Mouse (Mus musculus) urinary bladder, adult 2 months (tissue): ENCODE results near the gene Foxj3. TPM values are rescaled to one million over a fixed set of nuclear protein-coding genes. Genes with fewer than 3 reads are reported as not detected.

Source experiments
- polyA plus RNA-seq: library from polyadenylated mRNA; depleted of rRNA; stranded (reverse); fragments of >200 nt; gene quantifications from 2 replicates; pipeline ENCODE4 v1.2.3, GENCODE M21; 2012; rRNA removed

Gene Foxj3
- polyA plus RNA-seq, 1 experiment: 20.5 TPM

Other genes with a start within 250 kb of the Foxj3 start
- 312 and 444 TPM in 2 replicates for gene Ybx1, start 242.4 kb upstream of the Foxj3 start, polyA plus RNA-seq
- gene Ppih, start 216.5 kb upstream of the Foxj3 start, polyA plus RNA-seq: 21.0 and 28.4 TPM in 2 replicates
- 0.98 and 1.7 TPM in 2 replicates for gene Ccdc30, start 121.5 kb upstream of the Foxj3 start, polyA plus RNA-seq
- gene Ppcs, start 114.6 kb upstream of the Foxj3 start, polyA plus RNA-seq: 29.4 and 31.5 TPM in 2 replicates
- 1.3 and 1.9 TPM in 2 replicates for gene Zmynd12, start 114.2 kb upstream of the Foxj3 start, polyA plus RNA-seq
- gene Rimkla, start 44.4 kb upstream of the Foxj3 start, polyA plus RNA-seq: 0.21 and 0.29 TPM in 2 replicates
- 5.1 and 5.8 TPM in 2 replicates for gene Frg2f1, start 2.5 kb downstream of the Foxj3 start, polyA plus RNA-seq
- 2.7 and 2.9 TPM in 2 replicates for gene Guca2a, start 100.7 kb downstream of the Foxj3 start, polyA plus RNA-seq
- 0.12 TPM in 2 replicates for gene Guca2b, start 122.0 kb downstream of the Foxj3 start, polyA plus RNA-seq
- gene Hivep3, start 196.8 kb downstream of the Foxj3 start, polyA plus RNA-seq: 26.6 and 29.4 TPM in 2 replicates